Mouse (Mus musculus) liver, adult 2 months (tissue): Measurements from ENCODE around the gene Slc25a28. TPM values are rescaled to one million over a fixed set of nuclear protein-coding genes. Genes with fewer than 3 reads are reported as not detected.

Experiments
- DNase-seq: peaks from one replicate; pipeline ENCODE4 v3.0.0-alpha.2; 2011; ENCODE audit warnings: low read depth, low spot score; ENCODE audit errors: extremely low read depth
- H3K27ac ChIP-seq: fragments of 200-500 bp; replicated peaks from 2 replicates; pipeline ENCODE4 v1.5.1; 2012; ENCODE audit warnings: low read depth, mild to moderate bottlenecking, control low read depth, inconsistent platforms, low read length; ENCODE audit not compliant: insufficient read depth
- H3K27me3 ChIP-seq: fragments of 200-500 bp; 2 replicates; pipeline ENCODE4 v1.6.1; 2012; ENCODE audit warnings: mild to moderate bottlenecking, moderate library complexity, low read length, inconsistent platforms; ENCODE audit not compliant: control insufficient read depth, insufficient read depth
- H3K36me3 ChIP-seq: fragments of 200-500 bp; 2 replicates; pipeline ENCODE4 v1.6.1; 2012; ENCODE audit warnings: low read length, inconsistent platforms; ENCODE audit not compliant: control insufficient read depth, insufficient read depth
- H3K4me1 ChIP-seq: fragments of 200-500 bp; 2 replicates; pipeline ENCODE4 v1.6.1; 2011; ENCODE audit warnings: low read length; ENCODE audit not compliant: control insufficient read depth, insufficient read depth
- H3K4me3 ChIP-seq: fragments of 200-500 bp; 2 replicates; pipeline ENCODE4 v1.5.1; 2011; ENCODE audit warnings: low read depth, mild to moderate bottlenecking, control low read depth, low read length, moderate library complexity; ENCODE audit not compliant: insufficient read depth
- H3K79me2 ChIP-seq: fragments of 200-500 bp; 2 replicates; pipeline ENCODE4 v1.6.1; 2012; ENCODE audit warnings: inconsistent platforms, mild to moderate bottlenecking, low read length, moderate library complexity; ENCODE audit not compliant: control insufficient read depth, insufficient read depth
- H3K9ac ChIP-seq: fragments of 200-500 bp; 2 replicates; pipeline ENCODE4 v1.6.1; 2012; ENCODE audit warnings: low read depth, mild to moderate bottlenecking, control low read depth, inconsistent platforms, low read length
- CTCF ChIP-seq: fragments of 200-500 bp; IDR thresholded peaks from 2 replicates; pipeline ENCODE4 v1.5.1; 2011; ENCODE audit warnings: low read depth, low read length, control low read depth
- POLR2A ChIP-seq: fragments of 200-500 bp; IDR thresholded peaks from 2 replicates; pipeline ENCODE4 v1.6.1; 2011; ENCODE audit warnings: low read length, control low read depth; ENCODE audit not compliant: insufficient read depth; ENCODE audit errors: extremely low read depth
- WGBS: fragments of 180-500 bp; shearing (Covaris S2); methylation state at CpG from one replicate; pipeline ENCODE4 v1.1.7; 2018; 5-methylcytosine and 5-hydroxymethylcytosine counted together
- polyA plus RNA-seq: library from polyadenylated mRNA; depleted of rRNA; stranded (reverse); fragments of >200 nt; gene quantifications from 2 replicates; pipeline ENCODE4 v1.2.3, GENCODE M21; 2012
- total RNA-seq: library from RNA; depleted of rRNA; stranded (reverse); fragments of >200 nt; gene quantifications from 2 replicates; pipeline ENCODE4 v1.2.3, GENCODE M21; 2014

The Slc25a28 gene
- total and polyA plus RNA-seq, 2 experiments, result 20.5 to 43.0 TPM

DNA sequence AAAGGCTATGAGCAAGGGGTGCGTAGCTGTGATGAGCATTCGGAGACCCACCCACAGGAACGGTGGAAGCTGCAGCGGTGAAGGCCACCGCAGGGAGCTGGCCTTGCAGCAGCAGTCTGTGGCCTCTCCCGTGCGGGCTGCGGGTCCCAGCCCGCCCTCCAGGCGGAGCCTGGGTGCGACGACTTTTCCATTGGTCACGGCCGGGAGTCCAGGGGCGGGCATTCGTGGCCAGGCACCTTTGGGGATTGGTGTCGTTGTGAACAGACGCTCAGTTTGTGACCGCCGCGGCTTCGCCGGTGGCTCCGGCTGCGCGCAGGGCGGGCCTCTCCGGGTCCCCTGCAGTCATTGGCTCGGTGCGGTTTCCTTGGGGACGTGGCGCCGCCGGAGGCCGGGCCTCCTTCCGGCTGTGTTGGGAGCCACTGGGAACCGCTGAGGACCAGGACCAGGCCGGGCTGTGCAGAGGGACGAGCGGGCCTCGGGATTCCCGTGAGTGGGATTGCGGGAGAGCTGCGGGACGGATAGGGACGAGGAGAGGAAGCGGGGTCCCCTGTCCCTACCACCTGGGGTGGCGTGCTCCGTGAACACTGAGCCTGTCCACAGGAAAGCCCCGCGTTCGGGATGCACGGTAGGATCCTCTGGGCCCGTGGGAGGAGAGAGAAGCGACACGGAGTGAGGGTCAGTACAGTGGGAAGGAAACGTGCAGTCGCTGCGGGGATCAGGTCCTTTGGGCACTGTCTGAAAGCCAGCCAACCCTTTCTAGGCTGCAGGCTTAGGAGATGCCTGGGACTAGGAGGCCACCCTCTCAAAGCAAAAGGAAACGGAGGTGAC is 15.0 kb upstream of the Slc25a28 start, which contains the start of gene Entpd7:
Entpd7 (plus strand) TSS at position 254 of the 828 bp plus-strand sequence.
- H3K36me3 ChIP-seq, result no peaks in the 10 kb centered on the region
- TF ChIP-seq CTCF (peak; percentile 52; the same call in 1 of the 2 replicates), POLR2A (peak; percentile 71)
- H3K79me2 ChIP-seq, result 0 out of 2 replicates have a peak, but pooled peaks cover 8% of the 10 kb centered on the region
- peak within 1 kb of the TSS; percentile 87 for H3K9ac ChIP-seq
- peaks cover 4% of the 10 kb centered on the region; the same call in 1 of the 2 replicates for H3K4me1 ChIP-seq
- H3K4me3 ChIP-seq, result peak within 1 kb of the TSS; percentile 92
- no peaks in the 10 kb centered on the region for H3K27me3 ChIP-seq
- H3K27ac ChIP-seq, result no peak within 1 kb of the TSS
- peak; percentile 88 for DNase-seq
- WGBS, result under 1% methylated on average over 60 of the region's 60 CpGs

GRCm38 (mm10) chr19:43681541-43681940 is 6.9 kb upstream of the Slc25a28 start:
- Histone ChIP-seq H3K4me3 (no peak overlapping the region), H3K79me2 (no peaks in the 10 kb centered on the region), H3K9ac (no peak overlapping the region), H3K36me3 (no peaks in the 10 kb centered on the region), H3K27ac (no peak overlapping the region), H3K27me3 (no peaks in the 10 kb centered on the region), H3K4me1 (no peaks in the 10 kb centered on the region)
- TF ChIP-seq CTCF, result no peak
- TF ChIP-seq POLR2A, result no peak
- no peak for DNase-seq
- 81% methylated on average over 4 of the region's 4 CpGs for WGBS

GRCm38 (mm10) chr19:43679474-43679981 is 4.8 kb upstream of the Slc25a28 start:
- no peak for TF ChIP-seq CTCF
- TF ChIP-seq POLR2A, result no peak
- peak; percentile 48 for DNase-seq
- Histone ChIP-seq H3K79me2 (no peaks in the 10 kb centered on the region), H3K27me3 (no peaks in the 10 kb centered on the region), H3K9ac (no peak overlapping the region), H3K27ac (0 out of 2 replicates have a peak overlapping the region, but pooled peaks have one; percentile 10), H3K4me3 (no peak overlapping the region), H3K36me3 (no peaks in the 10 kb centered on the region), H3K4me1 (no peaks in the 10 kb centered on the region)
- 78% methylated on average over 10 of the region's 10 CpGs for WGBS

DNA sequence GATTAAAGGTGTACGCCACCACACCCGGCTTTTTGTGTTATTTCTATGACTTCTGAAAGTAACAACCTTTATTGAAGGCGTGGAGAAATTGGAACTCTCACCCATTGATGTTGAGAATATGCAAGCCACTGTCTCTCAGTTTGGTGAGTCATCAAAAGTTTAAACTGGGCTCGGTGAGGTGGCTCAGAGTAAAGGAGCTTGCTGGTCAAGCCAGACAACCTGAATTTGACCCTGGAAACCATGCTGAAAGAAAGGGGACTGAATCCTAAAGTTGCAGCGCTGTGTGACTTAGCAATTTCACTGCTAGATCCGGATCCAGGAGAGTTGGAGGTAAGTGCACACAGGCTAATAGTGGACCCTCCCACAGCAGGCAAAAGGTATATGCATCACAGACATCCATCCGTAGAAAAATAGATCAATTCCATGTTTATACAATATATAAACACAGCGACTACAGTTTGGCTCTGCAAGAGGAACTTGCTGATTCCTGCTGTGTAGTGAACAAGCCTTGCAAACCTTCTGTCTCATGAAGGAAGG is 3.9 kb upstream of the Slc25a28 start:
- Histone ChIP-seq H3K4me1 (0 out of 2 replicates have a peak, but pooled peaks cover 1% of the 10 kb centered on the region), H3K36me3 (no peaks in the 10 kb centered on the region), H3K27ac (no peak overlapping the region), H3K4me3 (no peak overlapping the region), H3K79me2 (peaks cover under 1% of the 10 kb centered on the region; the same call in 1 of the 2 replicates), H3K9ac (no peak overlapping the region), H3K27me3 (no peaks in the 10 kb centered on the region)
- TF ChIP-seq CTCF (no peak), POLR2A (no peak)
- 78% methylated on average over 8 of the region's 8 CpGs for WGBS
- DNase-seq, result no peak

- 2% methylated on average over 43 of the region's 43 CpGs for WGBS
- no peaks in the 10 kb centered on the region for H3K27me3 ChIP-seq
- peak overlapping the region; percentile 81 for H3K27ac ChIP-seq
- peaks cover 7% of the 10 kb centered on the region for H3K4me1 ChIP-seq
- peak overlapping the region; percentile 62 for H3K4me3 ChIP-seq
- peak overlapping the region; percentile 78 for H3K9ac ChIP-seq
- peaks cover 9% of the 10 kb centered on the region; the same call in 1 of the 2 replicates for H3K79me2 ChIP-seq
- TF ChIP-seq POLR2A (no peak), CTCF (no peak)
- H3K36me3 ChIP-seq, result no peaks in the 10 kb centered on the region
- peak; percentile 50 for DNase-seq
These were observed 1.1 kb upstream of the Slc25a28 start for GRCm38 (mm10) chr19:43675525-43676400.
